Mouse (Mus musculus): ENCODE measurements around the gene Hamp.

DNA sequence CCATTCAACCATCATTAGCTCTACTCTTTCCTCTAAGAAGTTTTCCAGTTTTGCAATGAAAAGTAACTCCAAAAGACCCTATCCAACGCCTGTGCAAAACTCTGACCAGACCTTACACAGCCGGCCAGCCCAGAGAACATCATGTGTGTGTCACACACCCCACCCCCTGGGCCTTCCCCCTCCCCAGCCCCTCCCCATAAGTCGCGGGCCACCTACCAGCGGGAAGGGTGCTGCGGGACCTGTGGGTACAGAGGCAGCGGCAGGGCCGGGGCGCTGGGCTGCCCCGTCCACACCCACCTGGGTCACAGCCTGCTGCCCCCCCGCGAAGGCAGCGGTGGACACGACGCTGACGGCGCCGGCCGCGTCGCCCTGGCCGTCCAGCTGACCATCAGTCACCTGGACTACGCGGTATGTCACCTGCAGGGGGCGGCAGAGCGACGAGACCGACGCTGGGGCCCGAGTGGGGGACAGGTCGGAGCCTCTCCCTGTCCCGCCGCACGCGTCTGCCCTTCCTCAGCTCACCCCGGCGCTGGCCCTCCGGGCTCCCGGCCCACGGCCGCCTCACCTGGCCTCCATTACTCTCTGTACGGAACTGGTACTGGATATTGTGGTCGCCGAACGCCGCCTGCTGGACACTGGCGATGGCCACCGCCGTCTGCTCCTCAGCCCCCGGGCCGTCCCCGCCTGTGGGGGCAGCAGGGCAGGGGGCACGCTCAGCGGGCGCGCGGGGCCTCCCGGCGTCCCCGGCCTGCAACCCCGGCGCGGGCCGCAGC, 11.9 kb upstream of the Hamp start:
- TF ChIP-seq CTCF (IDR thresholded peaks at IDR 0.05; ENCODE audit: control insufficient read depth, insufficient read depth, insufficient read length) = peak; percentile 96
- TF ChIP-seq MAX (IDR thresholded peaks at IDR 0.05) = no peak
- no peak for TF ChIP-seq USF1 (IDR thresholded peaks at IDR 0.05; ENCODE audit: low read depth)
- TF ChIP-seq FOSL1 (IDR thresholded peaks at IDR 0.05; ENCODE audit: insufficient read depth, low read length, poor library complexity, severe bottlenecking) = no peak
- no peak for TF ChIP-seq MYOG (IDR thresholded peaks at IDR 0.05; ENCODE audit: control insufficient read depth, extremely low read depth, insufficient read length)

Data from C2C12 (cell line).